Mouse (Mus musculus) naive thymus-derived CD4-positive, alpha-beta T cell, adult 2 months (primary cell): ENCODE data around the gene C1qtnf9.

Experiments used
- DNase-seq: peaks from one replicate; pipeline ENCODE4 v3.0.0-alpha.2; 2011; ENCODE audit warnings: low read depth

The C1qtnf9 gene

GRCm38 (mm10) chr14:60767884-60768283 is at the start of gene C1qtnf9:
Gene C1qtnf9 (plus strand): TSS chr14:60768134.
- no peak for DNase-seq

GRCm38 (mm10) chr14:60721304-60721703 is 46.6 kb upstream of the C1qtnf9 start:
- no peak for DNase-seq

- no peak for DNase-seq
These were observed 46.0 kb upstream of the C1qtnf9 start for GRCm38 (mm10) chr14:60721938-60722337.

- no peak for DNase-seq
These were observed 41.8 kb upstream of the C1qtnf9 start for GRCm38 (mm10) chr14:60726091-60726490.

GRCm38 (mm10) chr14:60727130-60727529 is 40.8 kb upstream of the C1qtnf9 start:
- DNase-seq: no peak

- peak; percentile 77 for DNase-seq
These were observed 35.9 kb upstream of the C1qtnf9 start for GRCm38 (mm10) chr14:60732081-60732480.

- no peak for DNase-seq
These were observed 35.1 kb upstream of the C1qtnf9 start for GRCm38 (mm10) chr14:60732787-60733186.

GRCm38 (mm10) chr14:60733706-60734105 is 34.2 kb upstream of the C1qtnf9 start:
- no peak for DNase-seq

- DNase-seq: no peak
These were observed 32.7 kb upstream of the C1qtnf9 start for GRCm38 (mm10) chr14:60735206-60735605.

- peak; percentile 57 for DNase-seq
These were observed 31.9 kb upstream of the C1qtnf9 start for GRCm38 (mm10) chr14:60735848-60736547.

GRCm38 (mm10) chr14:60736591-60737192 is 31.2 kb upstream of the C1qtnf9 start:
- DNase-seq: peak; percentile 90

- DNase-seq: peak; percentile 72
These were observed 30.7 kb upstream of the C1qtnf9 start for GRCm38 (mm10) chr14:60737202-60737611.

- peak; percentile 84 for DNase-seq
These were observed 29.4 kb upstream of the C1qtnf9 start for GRCm38 (mm10) chr14:60738434-60738938.

GRCm38 (mm10) chr14:60739155-60739554 is 28.8 kb upstream of the C1qtnf9 start:
- no peak for DNase-seq

- no peak for DNase-seq
These were observed 28.3 kb upstream of the C1qtnf9 start for GRCm38 (mm10) chr14:60739616-60740015.

- DNase-seq: no peak
These were observed 27.4 kb upstream of the C1qtnf9 start for GRCm38 (mm10) chr14:60740507-60740906.

GRCm38 (mm10) chr14:60741033-60741432 is 26.9 kb upstream of the C1qtnf9 start:
- no peak for DNase-seq

GRCm38 (mm10) chr14:60741490-60741981 is 26.4 kb upstream of the C1qtnf9 start:
- no peak for DNase-seq

GRCm38 (mm10) chr14:60743681-60744080 is 24.3 kb upstream of the C1qtnf9 start:
- DNase-seq: no peak

GRCm38 (mm10) chr14:60745201-60745600 is 22.7 kb upstream of the C1qtnf9 start:
- no peak for DNase-seq

- no peak for DNase-seq
These were observed 21.8 kb upstream of the C1qtnf9 start for GRCm38 (mm10) chr14:60746141-60746540.

GRCm38 (mm10) chr14:60747154-60747870 is 20.6 kb upstream of the C1qtnf9 start:
- DNase-seq: no peak

- no peak for DNase-seq
These were observed 18.1 kb upstream of the C1qtnf9 start for GRCm38 (mm10) chr14:60749880-60750279.
